Mouse (Mus musculus): ENCODE results near the gene Fam20c.

- TF ChIP-seq CTCF (IDR thresholded peaks at IDR 0.05; ENCODE audit: borderline replicate concordance, insufficient read depth, low read length) (no peak), POLR2A (IDR thresholded peaks at IDR 0.05; ENCODE audit: low read depth, low read length) (no peak)
Measured at GRCm38 (mm10) chr5:138782697-138783096, 28.4 kb downstream of the Fam20c start.
